Mouse (Mus musculus): ENCODE measurements around the gene Spsb2. TPM values are rescaled to one million over a fixed set of nuclear protein-coding genes. Genes with fewer than 3 reads are reported as not detected.
A peak's percentile ranks its signal among the peaks of the same experiment; 100 is the strongest.

Spsb2 gene
- 12.1 and 13.8 TPM in 2 replicates for polyA plus RNA-seq (2012; rRNA removed)

DNA sequence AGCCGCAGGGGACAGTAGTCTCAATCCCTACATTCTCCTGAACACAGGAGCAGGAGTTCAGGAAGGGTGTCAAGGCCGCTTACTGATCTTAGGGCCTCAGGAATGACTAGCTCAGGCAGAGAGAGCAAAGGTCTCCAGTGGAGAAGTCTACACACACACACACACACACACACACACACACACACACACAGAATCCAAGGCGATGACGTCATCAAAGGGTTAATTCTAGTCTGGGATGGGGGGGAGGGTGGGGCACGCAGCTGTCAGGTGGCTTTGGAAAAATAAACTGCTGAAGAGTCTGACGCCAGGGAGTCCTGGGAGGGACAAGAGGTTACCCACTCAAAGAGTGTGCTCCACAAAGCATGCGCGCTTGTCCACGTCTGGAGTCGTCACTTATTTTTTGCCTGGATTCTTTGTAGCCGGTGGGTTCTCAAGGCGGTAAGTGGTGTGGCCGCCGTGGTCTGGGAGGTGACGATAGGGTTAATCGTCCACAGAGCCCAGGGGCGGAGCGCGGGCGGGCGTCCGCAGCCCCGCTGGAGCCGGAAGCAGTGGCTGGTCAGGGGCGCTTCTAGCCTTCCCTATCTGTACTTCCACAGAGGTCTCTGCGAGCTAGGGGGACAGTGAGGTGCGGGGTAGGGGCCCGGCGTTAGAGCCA is at the start of gene Spsb2:
TSS of gene Spsb2 (plus strand) at position 304 of the 655 bp plus-strand sequence.
- WGBS: 4% methylated on average over 29 of the region's 29 CpGs
- H3K4me3 ChIP-seq (replicated peaks; ENCODE audit: insufficient read depth, low read depth, low read length): peak within 1 kb of the TSS; percentile 64
- DNase-seq: peak; percentile 68 to 73
- no peaks in the 10 kb centered on the region for H3K27me3 ChIP-seq (ENCODE audit: control insufficient read depth, insufficient read depth, low read length)
- TF ChIP-seq CTCF (IDR thresholded peaks at IDR 0.05; ENCODE audit: borderline replicate concordance, insufficient read depth, low read depth, low read length) (no peak), POLR2A (IDR thresholded peaks at IDR 0.05; ENCODE audit: borderline replicate concordance, insufficient read depth, low read length) (0 out of 2 replicates have a peak, but pooled peaks have one; percentile 16)
- peak within 1 kb of the TSS; percentile 65 for H3K27ac ChIP-seq (ENCODE audit: insufficient read depth, low read length)
- peaks cover 23% of the 10 kb centered on the region for H3K4me1 ChIP-seq (ENCODE audit: control insufficient read depth, insufficient read depth, low read length)

DNA sequence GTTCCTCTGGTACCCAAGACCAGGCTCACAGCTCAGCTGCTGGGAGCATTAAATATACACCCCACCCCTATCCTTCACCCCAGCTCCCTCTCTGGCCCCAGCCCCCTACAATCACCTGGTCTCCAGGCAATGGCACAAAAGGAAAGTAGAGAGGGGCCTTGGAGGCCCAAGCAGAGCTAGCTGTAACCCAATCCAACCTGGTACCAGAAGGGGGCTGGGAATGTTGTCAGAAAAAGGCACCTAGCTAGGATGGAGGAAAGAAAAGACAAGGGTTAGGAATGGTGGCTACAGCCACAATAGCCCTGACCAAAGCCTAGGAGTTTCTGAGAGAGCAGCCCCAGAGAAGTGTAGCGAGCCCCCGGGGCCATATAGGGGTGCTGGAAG is 49.6 kb upstream of the Spsb2 start:
- DNase-seq: peak; percentile 22 to 37
- Histone ChIP-seq H3K4me1 (ENCODE audit: control insufficient read depth, insufficient read depth, low read length) (peaks cover 12% of the 10 kb centered on the region), H3K27ac (ENCODE audit: insufficient read depth, low read length) (peak overlapping the region; percentile 96; the same call in 1 of the 2 replicates), H3K4me3 (replicated peaks; ENCODE audit: insufficient read depth, low read depth, low read length) (no peak overlapping the region), H3K27me3 (ENCODE audit: control insufficient read depth, insufficient read depth, low read length) (no peaks in the 10 kb centered on the region)
- 24% methylated on average over 2 of the region's 2 CpGs for WGBS
- TF ChIP-seq CTCF (IDR thresholded peaks at IDR 0.05; ENCODE audit: borderline replicate concordance, insufficient read depth, low read depth, low read length): no peak
- TF ChIP-seq POLR2A (IDR thresholded peaks at IDR 0.05; ENCODE audit: borderline replicate concordance, insufficient read depth, low read length): no peak

DNA sequence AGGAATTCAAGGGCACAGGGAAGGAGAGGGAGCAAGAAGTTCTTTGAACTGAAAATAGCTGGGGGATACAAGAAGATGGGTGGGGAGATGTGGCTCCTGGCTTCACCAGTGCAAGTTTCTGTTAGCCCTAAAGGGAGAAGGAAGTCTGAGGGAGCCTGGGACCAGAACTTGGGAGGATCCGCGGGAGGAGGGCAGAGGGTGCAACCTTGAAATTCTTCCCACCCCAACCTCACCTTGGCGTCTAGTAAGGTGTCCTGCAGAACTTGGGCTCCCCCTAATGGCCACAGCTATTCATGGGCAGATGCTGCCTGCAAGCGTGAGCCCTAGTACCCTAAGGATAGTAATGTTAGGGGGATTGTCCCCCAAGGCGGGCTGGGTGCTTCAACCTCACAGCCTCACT is 49.2 kb upstream of the Spsb2 start:
- 3% methylated on average over 5 of the region's 5 CpGs for WGBS

DNA sequence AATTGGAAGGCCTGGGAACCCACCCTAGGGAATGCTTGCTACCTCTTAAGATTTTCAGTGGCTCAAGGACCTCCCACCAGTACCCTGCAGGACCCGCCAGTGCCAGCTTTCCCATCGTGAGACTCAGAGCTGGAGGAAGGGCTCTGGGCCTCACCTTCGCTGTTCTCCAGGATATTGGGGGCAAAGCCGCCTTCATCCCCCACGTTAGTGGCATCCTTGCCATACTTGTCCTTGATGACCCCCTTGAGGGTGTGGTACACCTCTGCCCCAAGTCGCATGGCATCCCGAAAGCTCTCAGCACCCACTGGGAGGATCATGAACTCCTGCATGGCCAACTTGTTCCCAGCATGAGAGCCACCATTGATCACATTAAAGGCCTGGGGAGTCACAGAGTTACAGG is 42.5 kb upstream of the Spsb2 start:
- no peak for TF ChIP-seq CTCF (IDR thresholded peaks at IDR 0.05; ENCODE audit: borderline replicate concordance, insufficient read depth, low read depth, low read length)
- TF ChIP-seq POLR2A (IDR thresholded peaks at IDR 0.05; ENCODE audit: borderline replicate concordance, insufficient read depth, low read length): no peak
- DNase-seq: no peak
- Histone ChIP-seq H3K27me3 (ENCODE audit: control insufficient read depth, insufficient read depth, low read length) (no peaks in the 10 kb centered on the region), H3K4me3 (replicated peaks; ENCODE audit: insufficient read depth, low read depth, low read length) (no peak overlapping the region), H3K4me1 (ENCODE audit: control insufficient read depth, insufficient read depth, low read length) (peaks cover 27% of the 10 kb centered on the region), H3K27ac (ENCODE audit: insufficient read depth, low read length) (no peak overlapping the region)
- WGBS: 67% methylated on average over 7 of the region's 7 CpGs

More for the DNA sequence above, 49.2 kb upstream of the Spsb2 start:
- peak; percentile 85 to 86 for DNase-seq
- TF ChIP-seq POLR2A (IDR thresholded peaks at IDR 0.05; ENCODE audit: borderline replicate concordance, insufficient read depth, low read length): peak; percentile 40; the same call in 1 of the 2 replicates
- peak; percentile 92 for TF ChIP-seq CTCF (IDR thresholded peaks at IDR 0.05; ENCODE audit: borderline replicate concordance, insufficient read depth, low read depth, low read length)
- Histone ChIP-seq H3K27me3 (ENCODE audit: control insufficient read depth, insufficient read depth, low read length) (no peaks in the 10 kb centered on the region), H3K4me3 (replicated peaks; ENCODE audit: insufficient read depth, low read depth, low read length) (peak overlapping the region; percentile 0), H3K27ac (ENCODE audit: insufficient read depth, low read length) (peak overlapping the region; percentile 31; the same call in 1 of the 2 replicates), H3K4me1 (ENCODE audit: control insufficient read depth, insufficient read depth, low read length) (peaks cover 12% of the 10 kb centered on the region)

DNA sequence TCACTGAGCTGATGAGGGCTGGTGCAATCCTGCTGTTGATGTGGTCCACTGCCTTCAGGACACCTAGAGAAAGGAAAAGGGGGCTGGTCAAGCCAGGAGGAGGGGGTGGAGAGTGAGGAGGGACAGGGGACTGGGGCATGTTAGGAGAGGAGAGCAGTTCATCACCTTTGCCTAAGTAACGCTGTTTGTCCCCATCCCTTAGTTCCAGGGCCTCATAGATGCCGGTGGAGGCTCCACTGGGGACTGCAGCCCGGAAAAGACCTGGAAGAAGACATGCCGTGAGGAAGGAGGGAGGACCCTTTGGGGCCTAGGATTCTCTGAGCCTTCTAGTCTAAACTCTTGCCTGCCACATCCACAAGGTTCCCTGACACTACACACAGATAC is 40.9 kb upstream of the Spsb2 start:
- 6% methylated on average over 4 of the region's 4 CpGs for WGBS

DNA sequence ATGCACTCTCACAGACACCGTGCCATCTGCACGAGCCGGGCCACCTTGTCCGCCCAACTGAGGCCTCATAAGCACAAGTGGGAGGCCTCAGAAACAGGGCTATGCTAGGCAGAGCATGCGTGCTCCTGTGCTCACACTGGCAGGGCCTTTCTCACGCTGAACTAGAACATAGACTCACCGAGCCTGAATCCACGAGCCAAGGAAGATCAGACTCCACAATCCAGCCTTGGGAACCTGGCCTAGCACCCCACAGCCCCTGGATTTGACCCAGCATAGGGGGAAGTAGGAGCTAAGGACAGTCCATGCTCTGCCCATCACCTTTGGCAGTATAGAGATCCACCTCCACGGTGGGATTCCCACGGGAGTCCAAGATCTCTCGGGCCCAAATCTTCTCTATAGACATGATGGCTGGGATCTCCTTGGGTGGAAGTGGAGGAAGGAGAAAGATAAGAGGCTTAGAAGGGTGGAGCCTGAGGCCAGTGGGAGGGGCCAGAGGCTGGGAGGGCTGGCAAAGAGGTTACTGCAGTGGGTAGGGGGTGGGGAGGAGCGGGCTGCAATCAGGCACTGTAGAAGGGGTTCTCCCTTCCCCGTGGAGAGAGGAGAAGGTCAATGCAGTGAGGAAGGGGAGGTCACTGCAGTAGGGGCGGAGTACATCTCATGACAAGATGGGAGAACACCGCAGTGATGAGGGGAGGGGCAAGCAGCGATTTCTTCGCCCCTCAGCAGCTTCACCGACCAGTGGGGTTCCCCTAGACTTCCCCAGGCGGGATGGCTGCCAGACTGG is 40.3 kb upstream of the Spsb2 start:
- 6% methylated on average over 19 of the region's 19 CpGs for WGBS
- TF ChIP-seq POLR2A (IDR thresholded peaks at IDR 0.05; ENCODE audit: borderline replicate concordance, insufficient read depth, low read length) (0 out of 2 replicates have a peak, but pooled peaks have one; percentile 14), CTCF (IDR thresholded peaks at IDR 0.05; ENCODE audit: borderline replicate concordance, insufficient read depth, low read depth, low read length) (no peak)
- H3K27ac ChIP-seq (ENCODE audit: insufficient read depth, low read length): peak overlapping the region; percentile 99

More for the DNA sequence above, 40.9 kb upstream of the Spsb2 start:
- peak overlapping the region; percentile 90 for H3K4me3 ChIP-seq (replicated peaks; ENCODE audit: insufficient read depth, low read depth, low read length)
- no peaks in the 10 kb centered on the region for H3K27me3 ChIP-seq (ENCODE audit: control insufficient read depth, insufficient read depth, low read length)
- H3K27ac ChIP-seq (ENCODE audit: insufficient read depth, low read length): peak overlapping the region; percentile 99
- TF ChIP-seq POLR2A (IDR thresholded peaks at IDR 0.05; ENCODE audit: borderline replicate concordance, insufficient read depth, low read length) (no peak), CTCF (IDR thresholded peaks at IDR 0.05; ENCODE audit: borderline replicate concordance, insufficient read depth, low read depth, low read length) (no peak)
- no peak for DNase-seq
- peaks cover 27% of the 10 kb centered on the region for H3K4me1 ChIP-seq (ENCODE audit: control insufficient read depth, insufficient read depth, low read length)

DNA sequence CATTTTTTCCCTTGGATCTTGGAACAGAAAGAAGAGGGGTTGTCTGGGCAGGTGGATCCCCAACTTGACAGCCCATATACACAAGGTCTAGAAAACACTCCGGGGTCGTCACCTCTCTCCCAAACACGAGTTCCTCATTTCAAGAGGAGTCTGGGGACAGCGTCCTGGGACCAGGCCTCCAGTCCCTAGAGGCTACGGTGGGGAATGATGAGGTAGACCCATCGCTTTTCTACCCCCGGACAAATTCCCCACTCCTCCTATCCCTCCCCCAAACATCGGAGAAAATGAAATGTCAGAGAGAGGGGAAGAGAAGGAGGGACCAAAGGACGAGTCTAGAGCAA is 39.8 kb upstream of the Spsb2 start:
- peak overlapping the region; percentile 99 for H3K27ac ChIP-seq (ENCODE audit: insufficient read depth, low read length)
- peaks cover 24% of the 10 kb centered on the region for H3K4me1 ChIP-seq (ENCODE audit: control insufficient read depth, insufficient read depth, low read length)
- H3K4me3 ChIP-seq (replicated peaks; ENCODE audit: insufficient read depth, low read depth, low read length): peak overlapping the region; percentile 90
- H3K27me3 ChIP-seq (ENCODE audit: control insufficient read depth, insufficient read depth, low read length): no peaks in the 10 kb centered on the region
- WGBS: 4% methylated on average over 9 of the region's 9 CpGs
- TF ChIP-seq CTCF (IDR thresholded peaks at IDR 0.05; ENCODE audit: borderline replicate concordance, insufficient read depth, low read depth, low read length): no peak
- no peak for DNase-seq

More for the DNA sequence above, 40.3 kb upstream of the Spsb2 start:
- H3K27me3 ChIP-seq (ENCODE audit: control insufficient read depth, insufficient read depth, low read length): no peaks in the 10 kb centered on the region
- peak; percentile 76 to 77 for DNase-seq
- peak overlapping the region; percentile 90 for H3K4me3 ChIP-seq (replicated peaks; ENCODE audit: insufficient read depth, low read depth, low read length)
- peaks cover 27% of the 10 kb centered on the region for H3K4me1 ChIP-seq (ENCODE audit: control insufficient read depth, insufficient read depth, low read length)
